Mouse (Mus musculus): ENCODE data around the gene Rassf7. TPM values are rescaled to one million over a fixed set of nuclear protein-coding genes. Genes with fewer than 3 reads are reported as not detected.

Gene Rassf7
- total RNA-seq, 2 experiments from 2014 or later, result 1.9 to 4.9 TPM

DNA sequence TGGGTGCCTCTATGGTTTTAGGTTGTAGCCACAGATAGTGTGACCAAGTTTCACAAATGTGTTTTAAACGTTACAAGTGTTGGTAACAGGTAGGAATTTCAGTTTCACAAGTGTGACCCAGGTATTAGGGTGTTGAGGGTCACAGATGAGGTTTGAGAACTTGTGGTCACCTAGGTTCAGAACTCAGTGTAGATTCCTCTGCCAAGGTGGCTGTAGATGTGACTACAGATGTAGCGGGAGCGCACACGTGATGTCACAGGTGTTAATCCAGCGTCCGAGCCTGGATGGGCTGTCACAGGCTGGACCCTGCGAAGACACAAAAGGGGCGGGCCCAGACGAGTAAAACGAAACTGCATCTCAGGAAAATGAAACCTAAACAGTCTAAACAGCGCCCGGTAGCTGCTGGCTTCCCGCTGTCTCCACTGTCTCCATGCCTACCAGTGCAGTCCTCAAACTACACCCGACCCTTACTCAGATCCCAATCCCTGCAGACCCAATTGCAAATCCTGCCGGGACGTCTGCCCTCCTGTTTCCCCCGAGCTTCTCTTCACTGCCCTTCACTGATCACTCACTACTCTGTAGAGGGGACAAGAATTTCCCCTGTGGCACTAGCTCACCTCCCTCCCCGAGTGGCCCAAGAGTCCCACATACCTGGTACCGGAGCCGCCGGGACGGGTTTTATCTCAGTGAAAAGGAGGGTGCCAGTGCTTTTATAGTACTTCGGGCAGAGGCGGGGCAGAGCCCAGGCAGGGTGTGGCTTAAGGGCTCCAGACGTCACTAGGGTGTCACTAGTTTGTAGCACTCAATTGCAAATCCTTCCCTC is 50.3 kb downstream of the Rassf7 start, which contains the start of gene Irf7:
Gene Irf7 (minus strand): TSS at position 743 of the 823 bp plus-strand sequence.
- peak; percentile 63 to 71 for DNase-seq
- intact Hi-C loops (cut with DNase I), result loop anchor here (1.0 kb wide), 1 partner anchor 97 kb away; no protein-coding TSS in a partner anchor

Small RNA genes lying within 50 kb of the gene (microRNA-seq; reads per million reads assigned to microRNA genes)
- 530 to 863 reads per million in 2 experiments for gene Mir210

Other genes starting within 250 kb of the Rassf7 start
- 1 to 10 TPM; 2.4 to 3.8 TPM for gene Ifitm1, start 248.6 kb upstream of the Rassf7 start, total RNA-seq (2021)
- gene Ifitm3, start 205.1 kb upstream of the Rassf7 start, total RNA-seq (2021), result 100 to 1,000 TPM; 104 to 117 TPM
- under 1 TPM in 1 of 2 experiments, not detected in 1; 0.69 TPM for gene Ifitm6, start 197.9 kb upstream of the Rassf7 start, total RNA-seq (2021)
- gene Gm17387, start 186.7 kb upstream of the Rassf7 start, total RNA-seq (2021), result not detected
- gene B4galnt4, start 154.8 kb upstream of the Rassf7 start, total RNA-seq (2021), result under 1 TPM in 1 of 2 experiments, not detected in 1; 0.22 TPM
- under 1 TPM in 1 of 2 experiments, not detected in 1; 0.24 TPM for gene Pkp3, start 137.6 kb upstream of the Rassf7 start, total RNA-seq (2021)
- 1 to 10 TPM; 6.7 to 8.2 TPM for gene Sigirr, start 115.3 kb upstream of the Rassf7 start, total RNA-seq (2021)
- gene Ano9, start 98.1 kb upstream of the Rassf7 start, total RNA-seq (2021), result under 1 TPM; 0.10 to 0.14 TPM
- gene Ptdss2, start 93.5 kb upstream of the Rassf7 start, total RNA-seq (2021), result 10 to 100 TPM; 37.4 to 45.9 TPM
- gene Rnh1, start 43.0 kb upstream of the Rassf7 start, total RNA-seq (2021), result 10 to 100 TPM; 72.9 to 75.3 TPM
- gene Hras, start 21.9 kb upstream of the Rassf7 start, total RNA-seq (2021), result 100 to 1,000 TPM; 102 to 114 TPM
- 1 to 10 TPM; 3.3 to 4.0 TPM for gene Lrrc56, start 21.7 kb upstream of the Rassf7 start, total RNA-seq (2021)
- gene Lmntd2, start 1.8 kb upstream of the Rassf7 start, total RNA-seq (2021), result not detected
- 10 to 100 TPM; 46.1 to 47.4 TPM for gene Phrf1, start 12.9 kb downstream of the Rassf7 start, total RNA-seq (2021)
- 1 to 10 TPM; 1.7 TPM for gene Irf7, start 50.6 kb downstream of the Rassf7 start, total RNA-seq (2021)
- not detected for gene Cdhr5, start 60.9 kb downstream of the Rassf7 start, total RNA-seq (2021)
- under 1 TPM in 1 of 2 experiments, not detected in 1; 0.48 TPM for gene Sct, start 63.3 kb downstream of the Rassf7 start, total RNA-seq (2021)
- gene Drd4, start 76.1 kb downstream of the Rassf7 start, total RNA-seq (2021), result not detected
- gene Deaf1, start 111.8 kb downstream of the Rassf7 start, total RNA-seq (2021), result 10 to 100 TPM; 25.0 to 27.0 TPM
- gene Tmem80, start 111.9 kb downstream of the Rassf7 start, total RNA-seq (2021), result 10 to 100 TPM; 13.5 to 14.7 TPM
- 1 to 10 TPM; 2.8 to 3.0 TPM for gene Eps8l2, start 123.0 kb downstream of the Rassf7 start, total RNA-seq (2021)
- gene Taldo1, start 176.3 kb downstream of the Rassf7 start, total RNA-seq (2021), result 100 to 1,000 TPM; 137 to 155 TPM
- 10 to 100 TPM; 12.2 to 15.0 TPM for gene Gatd1, start 198.3 kb downstream of the Rassf7 start, total RNA-seq (2021)
- 1 to 10 TPM; 1.6 TPM for gene Cend1, start 213.6 kb downstream of the Rassf7 start, total RNA-seq (2021)
- gene Slc25a22, start 222.0 kb downstream of the Rassf7 start, total RNA-seq (2021), result 10 to 100 TPM; 53.3 to 59.8 TPM
- 1 to 10 TPM; 2.3 to 3.5 TPM for gene Pidd1, start 228.2 kb downstream of the Rassf7 start, total RNA-seq (2021)
- 1,000 to 10,000 TPM; 1,065 to 1,124 TPM for gene Rplp2, start 231.5 kb downstream of the Rassf7 start, total RNA-seq (2021)
- gene Pnpla2, start 239.3 kb downstream of the Rassf7 start, total RNA-seq (2021), result 100 to 1,000 TPM; 244 to 353 TPM
- 10 to 100 TPM; 23.2 to 26.1 TPM for gene Cracr2b, start 245.2 kb downstream of the Rassf7 start, total RNA-seq (2021)